Mouse (Mus musculus) urinary bladder, postnatal 14 days (tissue): Measurements from ENCODE around the gene Fuk.
"Not testable (repeated sequence)": the region's sequence is repeated elsewhere in the genome, so short reads cannot be mapped to it uniquely, and the experiment has no call there.

Experiments used
- DNase-seq: peaks from one replicate; pipeline ENCODE4 v3.0.0; 2021; ENCODE audit warnings: low spot score

The Fuk gene

DNA sequence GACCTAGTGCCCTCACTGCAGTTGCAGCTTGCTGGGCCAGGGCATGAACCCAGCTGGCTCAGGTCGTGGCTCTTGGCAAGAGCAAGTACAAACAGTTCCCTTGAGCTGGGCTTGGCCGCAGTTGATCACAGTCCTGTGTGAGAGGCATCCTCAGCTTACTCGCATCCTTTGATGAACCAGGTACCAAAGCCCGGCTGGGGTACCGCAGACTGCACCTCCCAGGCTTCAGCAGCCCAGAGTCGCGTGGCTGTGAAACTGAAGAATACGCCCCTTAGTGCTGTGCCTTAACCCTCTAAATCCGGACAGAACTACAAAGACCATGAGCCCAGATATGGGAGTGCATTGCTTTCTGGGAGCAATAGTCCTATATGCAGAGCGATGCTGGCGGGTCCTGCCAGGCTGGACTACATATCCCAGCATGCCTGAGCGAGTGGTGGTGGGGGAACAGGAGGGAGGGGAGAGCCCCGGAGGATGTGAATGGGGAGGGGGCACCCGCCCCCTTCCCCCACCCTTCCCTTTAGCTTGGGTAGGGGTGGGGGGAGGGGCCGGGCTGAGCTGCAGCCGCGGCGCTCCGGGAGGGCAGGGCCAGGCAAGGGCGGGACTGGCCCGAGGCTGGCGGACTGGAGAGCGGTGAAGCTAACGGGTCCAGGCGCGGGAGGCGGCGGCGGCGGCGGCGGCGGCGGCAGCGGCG is 17.2 kb upstream of the Fuk start, which contains the start of gene St3gal2:
Gene St3gal2 (plus strand): TSS at position 582 of the 691 bp plus-strand sequence.
- DNase-seq, result peak; percentile 86

DNA sequence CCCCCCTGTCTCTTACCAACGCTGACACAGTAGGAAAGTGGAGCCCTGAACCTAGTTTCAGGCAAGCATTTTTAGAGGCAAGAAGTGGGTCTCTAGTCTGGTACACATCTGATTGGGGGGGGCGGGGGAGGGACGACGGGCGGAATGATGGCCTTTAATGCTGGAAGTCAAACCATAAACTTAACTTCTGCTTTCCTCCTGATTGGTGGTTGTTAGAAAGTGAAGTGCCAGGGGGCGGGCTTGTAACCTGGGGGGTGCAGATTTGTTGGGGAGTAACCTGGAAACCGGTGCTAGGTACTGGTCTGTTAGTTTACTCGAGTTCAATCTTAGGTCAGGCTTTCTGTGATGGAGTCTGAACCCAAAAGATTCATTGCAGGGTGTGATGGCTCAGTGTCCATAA is 16.2 kb upstream of the Fuk start:
- DNase-seq, result no peak

DNA sequence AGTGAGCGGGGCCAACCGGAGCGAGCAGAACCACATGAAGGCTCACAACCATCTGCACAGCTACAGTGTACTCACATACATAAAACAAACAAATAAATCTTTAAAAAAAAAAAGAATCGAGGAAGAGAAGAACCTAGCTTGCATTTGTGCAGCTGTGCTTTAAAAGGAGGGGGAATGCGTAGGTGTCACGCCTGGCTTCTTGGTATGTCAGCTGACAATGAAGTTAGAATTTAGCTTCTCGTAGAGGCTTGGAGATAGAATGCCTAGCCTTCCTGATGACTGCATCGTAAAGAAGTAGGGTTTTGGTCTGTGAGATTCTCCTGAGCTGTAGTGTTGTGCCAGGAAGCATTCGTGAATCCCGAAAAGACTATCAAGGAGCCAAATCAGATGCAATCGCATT is 15.7 kb upstream of the Fuk start:
- DNase-seq, result no peak

DNA sequence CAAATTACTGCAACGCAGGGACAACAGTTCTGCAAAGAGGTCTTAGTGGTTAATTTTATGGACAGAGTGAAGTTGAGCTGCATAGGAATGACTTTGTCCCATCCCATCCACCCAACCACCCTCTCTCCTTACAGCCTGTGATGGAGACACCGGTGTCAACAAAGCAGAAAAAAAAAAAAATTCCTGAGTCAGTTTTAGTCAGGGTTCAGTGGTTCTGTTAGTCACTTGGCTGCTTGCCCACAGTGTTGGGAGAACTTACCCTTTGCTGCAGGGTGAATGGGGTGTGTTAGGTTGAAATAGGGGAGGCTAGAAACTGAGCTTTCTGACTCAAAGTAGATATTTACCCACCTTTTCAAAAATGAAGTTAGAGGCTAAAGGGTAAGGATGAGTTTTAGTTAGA is 15.1 kb upstream of the Fuk start:
- peak; percentile 76 for DNase-seq

DNA sequence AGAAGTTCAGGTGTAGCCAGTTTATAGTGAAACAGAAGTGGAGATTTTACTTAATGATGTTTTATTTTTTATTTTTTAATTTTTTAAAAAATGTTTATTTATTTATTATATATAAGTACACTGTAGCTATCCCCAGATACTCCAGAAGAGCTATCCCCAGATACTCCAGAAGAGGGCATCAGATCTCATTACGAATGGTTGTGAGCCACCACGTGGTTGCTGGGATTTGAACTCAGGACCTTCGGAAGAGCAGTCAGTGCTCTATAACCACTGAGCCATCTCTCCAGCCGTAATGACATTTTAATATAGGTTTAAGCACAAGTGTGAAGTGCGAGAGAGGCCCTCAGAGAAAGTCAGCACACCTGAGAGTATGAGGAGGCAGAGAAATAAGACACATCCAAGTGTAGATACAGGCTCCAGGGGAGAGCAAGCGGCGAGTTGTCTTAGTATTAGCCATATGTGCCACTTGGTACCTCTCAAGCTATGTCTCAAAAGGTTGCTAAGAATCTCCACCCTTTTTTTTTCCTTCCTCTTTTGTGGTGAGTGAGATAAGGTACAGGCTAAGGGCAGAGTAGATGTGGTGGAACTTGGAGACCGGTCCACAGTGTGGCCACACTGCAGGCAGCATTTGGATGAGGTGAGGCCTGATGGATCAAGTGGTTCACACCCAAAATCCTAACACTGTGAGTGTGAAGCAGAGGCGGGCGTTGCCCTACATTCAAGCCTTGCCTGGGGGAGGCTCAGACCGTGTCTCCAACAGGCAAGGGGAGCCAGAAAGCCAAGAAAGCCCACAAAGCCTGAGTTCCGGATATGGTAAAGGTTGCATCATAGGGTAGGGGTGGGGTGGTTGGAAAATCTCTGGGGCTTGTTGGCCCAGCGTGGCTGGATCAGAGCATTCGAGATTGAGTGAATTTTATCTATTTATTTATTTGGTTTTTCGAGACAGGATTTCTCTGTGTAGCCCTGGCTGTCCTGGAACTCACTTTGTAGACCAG is 9.6 kb upstream of the Fuk start:
- no peak for DNase-seq

DNA sequence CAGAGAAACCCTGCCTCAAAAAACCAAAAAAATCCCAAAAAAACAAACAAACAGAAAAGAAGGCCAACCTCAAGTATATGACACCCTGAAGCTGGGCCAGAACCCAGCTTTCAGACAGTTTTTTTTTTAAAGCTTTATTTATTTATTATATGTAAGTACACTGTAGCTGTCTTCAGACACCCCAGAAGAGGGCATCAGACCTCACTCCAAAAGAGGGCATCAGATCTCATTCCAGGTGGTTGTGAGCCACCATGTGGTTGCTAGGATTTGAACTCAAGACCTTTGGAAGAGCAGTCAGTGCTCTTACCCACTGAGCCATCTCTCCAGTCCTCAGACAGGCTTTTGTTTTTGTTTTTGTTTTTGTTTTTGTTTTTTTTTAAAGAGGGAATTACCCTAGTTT is 7.6 kb upstream of the Fuk start:
- not testable (repeated sequence) for DNase-seq

DNA sequence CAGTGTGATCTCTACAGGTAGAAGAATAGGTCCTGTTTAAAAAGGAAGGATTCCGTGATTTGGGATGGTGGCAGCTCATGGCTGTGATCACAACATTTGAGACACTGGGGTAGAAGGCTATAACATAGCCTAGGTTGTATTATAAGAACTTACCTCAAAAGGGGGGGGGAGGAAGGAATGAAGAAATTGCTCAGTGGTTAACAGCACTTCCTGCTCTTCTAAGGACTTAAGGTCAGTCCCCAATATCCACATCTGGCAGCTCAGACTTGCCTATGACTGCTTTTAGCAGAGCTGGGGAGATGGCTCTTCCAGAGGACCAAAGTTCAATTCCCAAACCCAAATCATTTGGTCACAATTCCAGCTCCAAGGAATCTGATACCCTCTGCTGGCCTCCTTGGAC is 4.4 kb upstream of the Fuk start:
- DNase-seq, result no peak

DNA sequence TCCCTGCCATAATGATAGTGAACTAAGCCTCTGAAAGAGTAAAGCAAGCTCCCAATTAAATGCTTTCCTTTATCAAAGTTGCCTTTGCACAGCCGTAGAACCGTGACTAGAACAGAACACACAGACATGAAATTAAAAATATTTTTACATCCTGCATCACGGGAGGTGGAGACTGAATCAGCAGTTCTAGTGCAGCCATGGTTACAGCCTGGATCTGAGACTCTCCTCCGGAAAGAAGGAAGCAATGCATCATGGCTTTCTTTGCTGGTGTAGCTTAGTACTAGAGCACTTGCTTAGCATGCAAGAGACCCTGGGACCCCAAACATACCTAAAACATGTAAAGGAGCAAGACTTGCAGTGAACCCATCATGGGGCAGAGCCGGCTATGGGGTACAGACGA is 3.1 kb upstream of the Fuk start:
- no peak for DNase-seq

DNA sequence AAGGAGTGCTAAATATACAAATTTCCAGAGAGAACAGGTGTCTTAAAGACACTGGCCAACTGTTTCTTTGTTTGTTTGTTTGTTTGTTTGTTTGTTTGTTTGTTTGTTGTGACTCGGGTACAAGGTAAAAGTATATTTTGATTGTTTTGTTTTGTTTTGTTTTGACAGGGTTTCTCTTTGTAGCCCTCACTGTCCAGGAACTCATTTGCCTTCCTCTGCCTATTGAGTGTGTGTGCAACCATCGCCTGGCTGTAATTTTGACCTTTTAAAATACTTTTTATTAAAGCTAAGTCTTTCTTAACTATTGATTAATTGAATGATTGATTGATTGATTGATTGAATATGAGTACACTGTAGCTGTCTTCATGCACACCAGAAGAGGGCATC is 284 bp upstream of the Fuk start:
- DNase-seq, result no peak

DNA sequence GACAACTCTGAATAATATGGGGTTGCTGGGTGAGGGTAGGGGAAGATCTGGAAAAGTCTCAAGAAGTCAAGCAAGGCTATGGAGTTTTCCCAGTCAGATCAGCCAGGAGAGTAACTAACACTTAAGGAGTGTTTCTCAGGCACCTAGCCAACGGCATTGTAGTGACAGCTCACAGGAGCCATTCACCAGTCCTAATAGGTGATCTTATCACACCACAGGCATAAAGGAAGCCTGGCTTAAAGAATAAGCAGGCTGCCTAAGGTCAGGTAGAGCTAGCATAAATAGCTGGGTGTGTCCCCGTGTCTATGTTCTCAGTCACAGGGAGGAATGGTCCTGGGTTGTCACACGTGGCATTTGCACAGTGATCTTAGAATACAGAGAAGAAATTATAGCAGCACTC is 1.2 kb downstream of the Fuk start:
- DNase-seq, result no peak

DNA sequence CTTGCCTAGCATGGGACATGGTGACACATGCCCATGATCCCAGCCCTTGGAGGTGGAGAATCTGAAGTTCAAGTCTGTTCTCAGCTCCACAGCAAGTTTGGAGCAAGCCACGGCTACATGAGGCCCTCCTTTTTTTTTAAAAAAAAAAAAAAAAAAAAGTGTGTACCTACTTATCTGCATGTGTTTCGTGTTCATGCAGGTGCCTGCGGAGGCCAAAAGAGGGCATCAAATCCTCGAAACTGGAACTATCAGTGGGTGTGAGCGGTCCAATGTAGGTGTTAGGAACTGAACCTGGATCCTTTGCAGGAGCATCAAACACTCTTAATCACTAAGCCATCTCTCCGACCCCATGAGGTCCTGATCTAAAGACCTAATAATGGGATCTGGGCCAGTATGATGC is 4.8 kb downstream of the Fuk start:
- DNase-seq, result no peak

DNA sequence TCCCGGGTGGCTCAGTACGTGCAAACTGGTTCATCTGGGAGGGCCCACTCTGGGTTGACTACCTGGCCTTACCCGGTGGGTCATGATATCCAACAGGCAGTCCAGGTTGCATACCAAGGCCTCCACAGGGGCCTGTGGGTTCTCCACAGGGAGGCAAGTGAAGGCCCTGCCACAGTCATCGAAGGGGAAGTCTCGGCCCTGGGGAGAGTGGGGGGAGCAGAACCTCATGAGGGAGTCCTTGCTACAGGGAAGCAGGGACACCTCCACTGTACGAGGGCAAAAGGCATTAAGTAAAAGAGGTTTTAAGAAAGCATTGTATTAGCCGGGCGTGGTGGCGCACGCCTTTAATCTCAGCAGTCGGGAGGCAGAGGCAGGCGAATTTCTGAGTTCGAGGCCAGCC is 6.5 kb downstream of the Fuk start:
- no peak for DNase-seq

DNA sequence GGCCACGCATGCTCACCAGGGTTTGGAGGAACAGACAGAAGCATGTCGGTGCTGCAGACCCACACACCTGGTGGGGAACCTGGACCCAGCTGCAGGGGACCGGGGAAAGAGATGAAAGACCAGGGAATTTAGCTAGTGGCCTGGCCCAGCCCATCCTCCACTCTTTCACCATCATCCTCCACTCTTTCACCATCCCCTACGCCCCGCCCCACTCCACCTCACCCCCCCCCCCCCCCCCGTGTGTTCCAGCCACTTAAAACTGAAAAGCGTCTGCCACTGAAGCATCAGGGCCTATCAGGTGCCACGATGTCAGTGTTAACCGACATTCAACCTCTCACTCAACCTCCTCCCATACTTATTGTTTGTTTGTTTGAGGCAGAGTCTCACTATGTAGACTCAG is 7.0 kb downstream of the Fuk start:
- DNase-seq, result no peak

DNA sequence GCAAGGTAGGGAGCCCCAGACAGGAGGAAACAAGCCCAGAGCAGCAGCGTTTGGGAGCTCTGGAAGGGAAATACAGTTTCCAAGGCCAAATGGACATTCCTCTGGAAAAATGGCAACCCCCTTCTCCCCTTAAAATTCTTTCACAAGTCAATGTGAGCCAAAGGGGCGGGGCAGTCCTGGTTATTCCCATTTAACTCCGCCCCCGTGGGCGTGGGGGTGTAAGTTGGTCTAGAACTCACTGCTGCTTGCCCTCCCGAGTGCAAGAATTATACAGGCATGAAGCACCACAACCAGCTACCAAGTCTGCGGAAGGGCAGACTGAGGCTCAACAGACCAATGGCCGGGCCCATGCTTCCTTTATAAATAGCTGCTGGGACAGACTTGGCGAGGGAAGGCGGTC is 7.4 kb downstream of the Fuk start:
- no peak for DNase-seq

DNA sequence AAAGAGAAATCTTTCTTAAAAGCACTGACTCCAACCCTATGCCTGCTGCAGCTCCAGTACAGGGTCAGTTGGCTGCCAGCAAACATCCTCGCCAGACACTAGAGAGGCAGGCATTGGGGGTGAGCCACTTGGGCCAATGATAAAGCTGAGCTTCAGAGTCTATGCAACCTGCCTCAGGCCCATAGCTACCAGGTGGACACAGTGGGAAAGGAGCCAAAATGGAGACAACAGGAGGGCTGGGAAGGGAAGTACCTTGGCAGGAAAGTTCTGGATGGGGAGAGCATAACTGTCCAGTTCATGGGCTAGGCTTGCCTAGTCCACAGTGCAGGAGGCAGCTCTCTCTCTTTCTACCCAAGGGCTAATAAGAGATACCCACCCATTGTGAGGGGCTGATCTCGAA is 9.4 kb downstream of the Fuk start:
- no peak for DNase-seq

DNA sequence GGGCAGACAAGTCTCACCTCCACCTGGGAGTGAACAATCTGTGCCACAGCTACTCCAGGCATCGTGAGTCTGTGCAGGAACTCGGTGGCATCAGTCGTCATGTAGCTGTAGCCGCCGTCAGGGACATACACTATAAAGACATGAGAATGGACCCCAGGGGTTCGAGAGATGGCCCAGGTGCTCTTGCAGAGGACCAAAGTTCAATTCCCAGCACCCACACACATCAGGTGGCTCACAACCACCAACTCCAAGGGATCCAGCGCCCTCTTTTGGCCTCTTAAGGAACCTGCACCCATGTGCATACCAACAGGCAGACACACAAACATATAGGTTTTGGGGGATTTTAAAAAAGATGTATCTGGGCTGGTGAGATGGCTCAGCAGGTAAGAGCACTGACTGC is 10.2 kb downstream of the Fuk start:
- DNase-seq, result no peak

DNA sequence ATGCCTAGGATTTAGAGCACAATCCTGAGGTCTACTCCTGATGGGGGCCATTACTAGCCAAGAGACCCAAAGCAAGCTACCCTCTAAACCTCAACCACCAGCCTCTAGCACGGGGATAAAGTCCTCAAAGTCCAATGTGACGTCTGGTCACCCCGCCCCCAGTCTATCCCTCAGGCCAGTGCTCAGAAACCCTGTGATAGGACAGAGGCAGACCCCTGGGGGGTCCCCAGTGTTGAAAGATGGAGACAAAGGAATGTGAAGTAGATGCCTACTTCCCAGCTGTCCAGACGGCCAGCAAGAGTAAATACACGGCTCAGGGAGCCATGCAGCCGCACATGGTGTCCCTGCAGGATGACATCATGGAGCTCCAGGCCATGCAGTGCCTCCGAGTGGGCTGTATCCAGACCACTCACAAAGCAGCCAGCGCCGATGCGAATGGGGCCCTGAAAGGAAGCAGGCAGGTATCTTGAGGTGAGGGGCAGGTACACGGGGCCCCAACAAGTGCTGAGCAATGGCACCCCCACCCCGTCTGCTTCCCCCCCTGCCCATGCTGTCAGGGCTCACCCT is 12.3 kb downstream of the Fuk start:
- no peak for DNase-seq

DNA sequence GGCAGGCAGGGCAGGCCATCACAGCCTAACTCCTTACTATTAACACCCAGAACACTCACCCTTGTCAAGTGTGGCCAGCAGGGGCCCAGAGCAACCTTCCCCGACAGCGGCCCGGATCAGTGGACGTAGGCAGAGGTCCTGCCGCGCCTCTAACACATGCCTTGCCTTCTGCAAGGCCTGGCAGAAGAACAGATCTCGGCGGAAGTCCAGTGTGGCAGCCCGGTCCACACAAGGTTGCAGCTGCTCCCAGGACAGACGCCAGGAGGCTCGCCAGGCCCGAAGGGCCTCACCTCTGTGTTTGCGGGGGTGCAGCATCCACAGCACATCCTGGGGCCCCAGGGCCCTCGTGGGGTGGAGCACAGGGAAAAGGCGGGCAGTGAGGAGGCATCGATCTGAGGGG is 13.4 kb downstream of the Fuk start:
- DNase-seq, result no peak

DNA sequence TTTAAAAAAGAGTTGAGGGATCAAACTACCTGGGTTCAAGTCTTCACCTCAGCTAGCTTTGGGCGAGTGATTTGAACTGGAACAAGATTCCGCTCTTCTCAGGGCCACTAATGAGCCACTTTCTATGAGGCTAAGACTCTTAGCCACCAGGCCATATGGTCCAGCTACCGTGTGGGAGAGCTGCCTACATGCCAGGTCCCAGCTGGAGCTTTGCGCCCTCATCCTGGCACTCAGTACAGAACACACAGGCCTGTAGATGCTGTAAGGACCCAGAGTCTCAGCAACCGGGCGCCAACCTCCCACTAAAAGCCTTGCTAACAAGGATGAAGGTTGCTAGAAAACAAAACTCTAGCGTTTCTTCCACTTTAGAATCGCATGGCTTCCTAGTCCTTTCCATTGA is 13.8 kb downstream of the Fuk start:
- no peak for DNase-seq

DNA sequence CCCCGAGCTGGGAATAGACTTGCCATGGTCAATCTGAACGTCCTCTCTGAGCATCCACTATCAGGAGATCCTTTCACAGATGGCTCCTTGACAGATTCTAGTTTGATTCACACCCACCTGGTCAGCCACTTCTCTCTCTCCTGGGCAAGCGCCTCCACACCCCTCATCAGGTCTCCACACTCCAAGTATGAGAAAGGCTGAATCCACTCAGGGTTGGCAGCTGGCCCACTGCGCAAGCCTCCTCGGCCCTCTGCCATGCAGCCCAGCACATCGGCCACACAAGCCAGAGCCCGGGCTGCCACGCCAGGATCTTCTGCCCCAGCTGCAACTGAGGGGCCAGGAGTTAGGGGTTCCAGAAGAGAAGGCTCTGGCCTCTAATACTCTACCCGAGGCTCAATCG is 14.7 kb downstream of the Fuk start:
- no peak for DNase-seq

DNA sequence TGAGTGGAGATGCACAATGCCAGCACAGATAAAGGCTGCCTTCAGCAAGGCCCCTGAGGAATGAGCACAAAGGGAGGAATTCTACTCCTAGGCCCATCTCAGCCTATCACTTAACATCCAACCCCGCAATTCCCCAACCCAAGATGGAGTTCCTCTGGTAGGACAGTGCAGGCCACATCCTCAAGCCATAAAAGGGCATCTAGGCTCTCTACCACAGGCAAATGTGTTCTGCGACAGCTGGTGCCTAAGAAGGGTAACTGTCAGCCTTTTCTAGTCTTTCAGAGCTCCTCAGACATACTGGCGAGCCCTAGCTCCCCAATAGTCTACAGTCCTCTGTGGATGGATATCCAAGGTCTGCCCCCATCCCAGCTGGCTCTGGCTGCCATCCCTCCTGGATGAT is 15.7 kb downstream of the Fuk start:
- DNase-seq, result no peak

DNA sequence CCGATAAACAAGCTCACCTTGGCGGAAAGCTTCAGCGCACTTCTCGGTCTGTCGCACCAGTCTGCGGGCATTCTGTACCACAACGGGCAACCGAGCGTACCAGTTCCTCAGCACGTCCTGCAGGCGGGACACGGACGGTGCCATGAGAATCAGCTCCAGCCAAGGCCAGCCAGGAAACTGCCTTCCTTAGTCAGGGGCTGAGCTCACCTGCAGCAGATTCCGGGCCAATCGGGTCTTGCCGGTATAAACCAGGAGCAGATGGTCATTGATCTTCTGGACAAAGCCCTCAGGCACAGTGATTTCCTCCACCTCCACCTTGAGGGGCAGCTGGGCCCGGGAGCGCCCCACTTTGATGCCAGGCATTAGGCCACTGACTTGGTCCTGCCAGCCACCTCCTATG is 18.5 kb downstream of the Fuk start:
- no peak for DNase-seq

DNA sequence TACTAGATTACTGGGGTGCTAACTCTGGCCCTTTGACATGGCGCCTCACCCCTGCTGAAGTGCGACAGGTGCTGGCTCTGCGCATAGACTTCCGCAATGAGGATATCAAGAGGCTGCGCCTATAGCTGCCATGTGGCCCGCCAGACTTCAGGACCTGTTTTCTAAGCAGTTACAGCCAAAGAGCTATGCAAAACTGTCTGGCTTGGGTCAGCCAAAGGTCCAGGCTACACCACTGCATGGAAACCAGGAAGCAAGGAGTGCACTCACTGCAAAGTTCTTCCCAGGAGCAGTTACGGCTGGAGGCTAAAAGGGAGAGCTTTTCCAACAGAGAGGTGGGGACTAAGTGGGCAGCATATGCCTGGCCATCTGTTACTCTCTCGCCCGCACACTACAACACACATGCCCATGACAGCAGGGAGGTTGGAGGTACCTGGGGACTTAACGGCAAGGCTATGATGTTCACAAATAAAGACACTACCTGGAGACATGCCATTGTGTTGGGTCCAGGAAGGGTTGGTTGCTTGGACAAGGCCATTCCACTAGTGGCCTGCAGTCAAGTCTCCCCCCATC is 20.5 kb downstream of the Fuk start:
- DNase-seq, result no peak
